Mouse (Mus musculus) layer of hippocampus, postnatal 36 days (tissue): ENCODE results near the gene Bzw2. TPM values are rescaled to one million over a fixed set of nuclear protein-coding genes. Genes with fewer than 3 reads are reported as not detected.

ENCODE experiments used
- DNase-seq, 2 experiments: peaks; one replicate each; pipeline ENCODE4 v3.0.0; 2022
- total RNA-seq, 2 experiments: library from RNA; stranded (reverse); gene quantifications; 2 replicates each; pipeline ENCODE4 v1.2.3; 2021

The Bzw2 gene
- total RNA-seq, 2 experiments from 2014 or later = 57.7 to 58.8 TPM

- DNase-seq = no peak
Observed at GRCm38 (mm10) chr12:36134111-36134510, 23.8 kb downstream of the Bzw2 start.

DNA sequence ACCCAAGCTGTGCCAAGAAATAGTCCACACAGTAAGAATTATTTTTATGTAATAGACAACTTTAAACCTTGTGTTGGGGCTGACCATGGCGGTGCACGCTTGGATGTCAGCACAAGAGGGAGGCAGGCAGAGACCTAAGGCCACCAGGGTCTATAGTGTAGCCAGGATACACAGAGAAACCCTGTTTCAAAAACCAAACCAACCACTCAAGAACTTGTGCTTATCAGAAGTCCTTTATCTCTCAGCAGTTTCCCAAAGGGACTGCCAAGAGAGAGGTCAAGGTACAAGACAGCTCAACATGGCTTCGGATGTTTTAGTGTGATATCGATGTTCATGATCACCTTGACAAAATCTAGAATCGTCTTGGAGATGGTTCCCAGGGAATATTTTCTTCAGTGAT lies 24.3 kb downstream of the Bzw2 start:
- no peak for DNase-seq

GRCm38 (mm10) chr12:36132668-36133067 lies 25.2 kb downstream of the Bzw2 start:
- no peak for DNase-seq

DNA sequence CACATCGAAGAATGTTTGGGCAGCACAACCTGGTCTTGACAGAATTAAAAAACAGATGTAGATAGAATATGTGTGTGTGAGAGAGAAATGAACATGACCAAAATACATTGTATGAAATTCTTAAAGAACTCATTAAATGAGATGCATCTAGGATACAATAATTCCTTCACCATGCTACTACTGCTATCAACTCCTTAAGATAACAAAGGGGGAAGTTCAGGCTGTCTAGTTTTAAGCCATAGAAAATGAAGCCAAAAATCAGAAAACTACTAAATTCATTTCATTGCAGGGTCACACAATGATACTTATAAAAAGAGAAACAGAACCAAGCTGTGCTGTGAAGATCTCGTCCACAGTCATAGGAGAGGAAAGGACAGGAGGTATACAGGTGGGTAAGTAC lies 25.6 kb downstream of the Bzw2 start:
- no peak for DNase-seq

GRCm38 (mm10) chr12:36129826-36130225 lies 28.1 kb downstream of the Bzw2 start:
- no peak for DNase-seq

- DNase-seq = no peak
Observed at GRCm38 (mm10) chr12:36126049-36126448, 31.8 kb downstream of the Bzw2 start.

DNA sequence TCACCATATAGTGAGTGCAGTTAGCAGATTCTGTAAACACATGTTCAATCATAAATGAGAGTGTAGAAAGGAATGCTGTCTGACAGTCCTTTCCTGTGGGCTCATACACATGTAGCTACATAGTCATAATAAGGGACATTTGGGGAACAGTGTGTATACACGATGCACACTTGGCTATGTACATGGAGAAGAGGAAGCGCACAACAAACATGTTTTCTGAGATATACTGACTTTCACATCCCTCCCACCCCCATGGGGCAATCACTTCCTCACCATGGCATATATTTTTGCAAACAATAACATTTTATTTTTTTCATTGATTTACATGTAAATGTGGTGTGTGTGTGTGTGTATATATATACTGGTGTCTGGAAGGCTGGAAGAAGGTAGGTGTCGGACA lies 38.6 kb downstream of the Bzw2 start:
- DNase-seq = no peak

DNA sequence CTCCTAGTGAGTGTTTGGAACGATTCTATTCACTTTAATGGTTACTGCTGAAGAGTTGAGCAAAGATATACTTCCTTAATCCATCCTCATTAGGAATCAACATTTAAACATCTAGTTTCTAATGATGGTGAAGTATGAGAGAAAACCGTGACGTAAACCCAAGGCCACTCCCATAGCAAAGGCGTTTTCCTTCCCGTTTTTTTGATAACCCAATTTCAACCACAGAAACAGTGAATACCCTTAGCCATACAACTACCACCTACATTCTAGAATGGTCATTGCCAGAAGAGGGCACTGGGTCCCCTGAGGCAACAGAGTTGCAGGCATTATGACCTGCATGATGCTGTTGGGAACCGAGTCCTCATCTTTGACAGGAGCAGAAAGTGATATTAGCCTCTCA lies 40.7 kb downstream of the Bzw2 start:
- DNase-seq = no peak

DNA sequence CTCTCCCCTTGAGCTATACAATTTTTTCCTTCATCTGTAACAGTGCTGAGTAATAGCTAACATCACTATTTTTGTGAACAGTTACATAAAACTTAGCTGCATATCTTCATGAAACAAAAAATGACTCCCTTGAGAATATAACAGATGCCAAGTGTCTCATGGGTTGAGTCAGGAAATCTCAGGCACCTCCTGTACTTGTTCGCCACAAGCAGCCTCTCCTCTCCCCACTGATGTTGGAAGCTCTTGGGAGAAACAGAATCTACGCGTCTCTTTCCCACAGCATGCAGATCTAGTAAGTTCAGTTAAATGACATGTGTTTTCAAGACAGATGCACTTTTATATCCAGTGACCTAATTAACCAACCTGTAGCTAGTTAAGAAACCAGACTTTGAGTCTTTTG lies 45.8 kb downstream of the Bzw2 start:
- no peak for DNase-seq

DNA sequence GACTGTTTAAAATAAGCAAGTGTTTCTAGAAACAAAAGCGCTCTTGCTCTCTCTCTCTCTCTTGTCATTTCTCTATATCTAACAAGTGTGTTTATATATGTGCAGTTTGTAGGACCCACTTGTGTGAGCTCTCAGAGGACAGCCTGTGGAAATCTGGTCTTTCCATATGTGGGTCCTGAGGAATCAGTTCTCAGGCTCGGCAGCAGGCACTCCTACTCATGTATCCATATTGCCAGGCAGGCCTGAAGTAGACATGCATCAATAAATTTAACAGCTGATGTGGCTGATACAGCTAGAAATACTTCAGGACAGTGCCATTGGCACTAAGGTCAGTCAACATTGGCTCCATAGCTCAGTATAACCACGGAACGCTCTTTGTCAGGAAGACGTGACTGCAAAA lies 46.8 kb downstream of the Bzw2 start:
- DNase-seq = no peak

- DNase-seq = no peak
Observed at GRCm38 (mm10) chr12:36110457-36110856, 47.4 kb downstream of the Bzw2 start.

DNA sequence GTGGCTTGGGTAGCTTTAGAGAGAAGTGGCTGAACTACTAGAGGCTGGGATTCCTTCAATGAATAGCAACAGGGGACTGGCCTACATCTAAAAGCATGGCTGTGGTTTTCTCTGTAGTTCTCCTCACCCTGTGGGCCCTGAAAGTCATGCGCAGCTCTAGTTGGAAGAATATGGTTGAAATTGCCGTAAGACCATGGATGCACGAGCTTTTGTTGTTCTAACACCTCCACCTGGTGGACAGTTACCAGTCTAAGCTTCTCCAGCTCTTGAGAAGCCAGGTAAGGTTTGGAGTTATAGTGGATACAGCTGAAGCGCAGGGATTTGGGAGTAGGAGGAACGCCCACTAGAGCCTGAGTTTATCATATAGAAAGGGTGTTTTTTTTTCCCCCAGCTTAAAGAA lies 49.4 kb downstream of the Bzw2 start:
- DNase-seq = no peak

DNA sequence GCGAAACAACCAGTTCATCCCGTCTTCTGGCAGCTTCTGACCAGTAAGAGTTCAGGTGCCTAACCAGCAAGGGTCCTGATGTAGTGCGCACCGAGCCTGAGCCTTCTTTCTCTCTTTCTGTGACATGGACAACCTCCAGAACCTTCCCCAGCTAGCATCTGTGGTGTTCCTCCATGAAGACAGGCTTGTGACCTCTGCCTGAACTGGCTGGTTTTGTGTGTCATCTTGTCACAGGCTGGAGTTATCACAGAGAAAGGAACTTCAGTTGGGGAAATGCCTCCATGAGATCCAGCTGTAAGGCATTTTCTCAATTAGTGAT lies 54.3 kb downstream of the Bzw2 start:
- DNase-seq = no peak

GRCm38 (mm10) chr12:36102733-36103591 lies 54.9 kb downstream of the Bzw2 start:
- DNase-seq = no peak

DNA sequence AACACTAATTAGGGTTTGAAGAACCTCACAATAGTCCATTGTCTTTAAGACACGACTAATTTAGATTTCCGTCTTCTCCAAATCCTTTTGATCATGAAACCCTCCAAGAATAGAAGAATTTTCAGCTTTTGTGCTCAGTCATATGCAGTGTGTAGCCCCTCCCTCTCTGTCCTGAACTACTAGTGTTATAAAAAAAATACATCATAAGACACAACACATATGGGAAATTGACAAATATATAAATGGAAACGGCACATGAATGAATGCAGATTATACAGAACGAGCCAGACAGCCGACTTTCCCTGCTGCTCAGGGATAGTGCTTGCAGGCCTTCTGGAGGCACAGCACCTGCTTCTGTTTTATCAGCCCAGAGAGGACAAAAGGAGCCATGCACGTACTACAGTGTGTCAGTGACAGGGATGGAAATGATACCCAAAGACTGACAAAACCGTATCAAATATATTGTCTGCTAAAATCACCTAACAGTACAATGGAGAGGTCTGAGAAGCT lies 62.5 kb downstream of the Bzw2 start:
- DNase-seq = no peak

DNA sequence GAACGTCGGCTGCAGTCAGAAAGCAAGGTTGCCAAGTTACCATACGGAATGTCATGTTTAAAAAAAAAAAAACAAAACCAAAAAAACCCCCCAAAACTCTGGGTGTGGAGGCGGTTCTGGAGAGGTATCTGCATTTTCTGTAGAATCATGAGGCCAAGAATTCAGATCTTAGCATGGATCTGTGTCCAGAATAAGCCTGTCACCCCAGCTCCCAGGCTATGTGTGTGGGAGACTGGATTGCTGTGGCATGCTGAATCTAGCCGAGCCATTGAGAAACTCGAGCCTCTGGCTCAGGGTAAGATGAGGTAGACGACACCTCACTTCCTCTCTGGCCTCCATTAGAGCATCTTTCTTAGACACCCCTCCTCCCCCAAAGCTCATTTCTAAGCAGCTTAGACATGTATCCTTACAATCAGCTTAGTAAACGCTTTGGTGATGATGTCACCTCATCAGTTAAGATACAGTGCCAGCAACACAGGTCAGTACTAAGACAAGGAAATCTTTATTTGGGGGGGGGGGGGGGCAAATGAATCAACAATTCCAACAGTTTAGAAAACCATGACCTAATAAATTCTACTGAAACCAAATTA lies 64.7 kb downstream of the Bzw2 start:
- no peak for DNase-seq

GRCm38 (mm10) chr12:36091964-36092363 lies 65.9 kb downstream of the Bzw2 start:
- no peak for DNase-seq

DNA sequence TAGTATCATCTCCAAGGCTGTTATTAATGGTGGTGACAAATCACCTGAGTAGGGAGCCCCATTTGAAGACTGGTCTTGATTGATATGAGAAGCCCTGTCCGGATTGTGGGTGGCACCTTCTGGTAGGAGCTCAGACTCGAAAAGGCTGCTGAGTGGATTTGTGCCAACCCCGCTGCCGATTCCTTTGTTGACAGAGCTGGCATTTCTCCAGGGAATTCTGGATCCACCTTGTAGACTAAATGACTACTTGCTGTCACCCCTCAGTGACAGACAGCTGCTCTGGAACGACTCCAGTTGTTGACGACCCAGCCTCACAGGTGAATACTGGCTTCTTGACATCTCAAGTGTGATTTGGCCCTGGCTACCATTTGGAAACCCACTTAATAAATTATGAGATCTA lies 68.7 kb downstream of the Bzw2 start:
- no peak for DNase-seq

GRCm38 (mm10) chr12:36088804-36089203 lies 69.1 kb downstream of the Bzw2 start:
- no peak for DNase-seq

GRCm38 (mm10) chr12:36085380-36085779 lies 72.5 kb downstream of the Bzw2 start:
- DNase-seq = no peak

DNA sequence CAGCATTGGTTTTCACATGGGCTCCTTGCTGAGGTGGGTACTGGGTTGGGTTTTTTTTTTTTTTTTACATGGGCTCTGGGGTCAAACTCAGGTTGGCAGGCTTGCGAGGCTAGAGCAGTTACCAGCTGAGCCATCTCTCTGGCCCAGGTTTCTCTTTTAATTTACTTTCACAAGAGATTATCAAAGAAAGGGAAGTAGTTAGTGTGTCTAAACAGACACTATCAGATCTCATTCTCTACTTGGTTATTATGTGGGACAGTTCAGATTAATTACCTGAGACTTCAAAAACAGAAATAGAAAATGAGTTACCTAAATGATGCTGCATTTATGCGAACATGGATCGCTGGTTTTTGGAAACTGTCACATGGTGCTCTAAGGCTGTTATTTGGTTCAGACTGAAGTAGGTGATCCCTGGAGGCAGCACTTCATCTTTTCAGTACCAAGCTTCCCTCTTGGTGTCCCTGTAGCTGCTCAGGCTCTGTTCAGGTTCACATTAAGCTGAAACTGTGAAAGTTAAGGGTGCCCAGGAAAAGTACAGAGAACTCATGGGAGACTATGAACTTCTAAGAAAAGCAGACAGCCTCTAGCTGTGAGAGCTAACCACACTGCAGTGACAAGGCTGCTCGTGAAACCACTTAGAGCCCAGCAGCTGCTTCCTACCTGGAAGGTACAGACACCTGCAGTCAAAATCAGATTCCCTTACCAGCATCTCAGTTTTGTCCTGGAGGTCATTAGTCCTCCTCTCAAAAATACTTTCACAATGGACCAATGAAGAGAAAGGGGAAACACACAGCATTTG lies 79.6 kb downstream of the Bzw2 start:
- DNase-seq = no peak

- no peak for DNase-seq
Observed at GRCm38 (mm10) chr12:36072860-36073259, 85.0 kb downstream of the Bzw2 start.

- no peak for DNase-seq
Observed at GRCm38 (mm10) chr12:36070231-36070630, 87.6 kb downstream of the Bzw2 start.
